Mouse (Mus musculus) liver, postnatal 0 days (tissue): ENCODE measurements at regions not wholly inside any gene's neighbourhood (a gene's known extent, or its start where the extent isn't known, plus 50 kb on each side); places are given as distances from the start of the nearest gene placed in this dataset.

Source experiments
- ATAC-seq: fragments of 200-750 bp; cut with Nextera tagmentation; 2 replicates; pipeline ENCODE4 v1.8.0; 2017; ENCODE audit warnings: mild to moderate bottlenecking, moderate library complexity
- DNase-seq: peaks from one replicate; pipeline ENCODE4 v3.0.0-alpha.2; 2016
- H3K27ac ChIP-seq: fragments of 300-500 bp; sonication (generic); 2 replicates; pipeline ENCODE4 v1.5.1; 2014; ENCODE audit warnings: antibody characterized with exemption, moderate library complexity, mild to moderate bottlenecking, low read depth
- H3K27me3 ChIP-seq: fragments of 300-500 bp; sonication (generic); 2 replicates; pipeline ENCODE4 v1.6.1; 2014; ENCODE audit warnings: low read length, control low read depth, mixed read lengths; ENCODE audit not compliant: insufficient read depth
- H3K36me3 ChIP-seq: fragments of 300-500 bp; sonication (generic); replicated peaks from 2 replicates; pipeline ENCODE4 v1.6.1; 2014; ENCODE audit warnings: mild to moderate bottlenecking, control low read depth, low read length, moderate library complexity, mixed read lengths; ENCODE audit not compliant: insufficient read depth
- H3K4me1 ChIP-seq: fragments of 300-500 bp; sonication (generic); 2 replicates; pipeline ENCODE4 v1.6.1; 2014; ENCODE audit warnings: antibody characterized with exemption, mild to moderate bottlenecking, control low read depth; ENCODE audit not compliant: insufficient read depth
- H3K4me2 ChIP-seq: fragments of 300-500 bp; sonication (generic); 2 replicates; pipeline ENCODE4 v1.6.1; 2014; ENCODE audit warnings: low read depth, mild to moderate bottlenecking, low read length, moderate library complexity, mixed read lengths
- H3K4me3 ChIP-seq: fragments of 300-500 bp; sonication (generic); 2 replicates; pipeline ENCODE4 v1.5.1; 2014; ENCODE audit warnings: low read depth, low read length
- H3K9ac ChIP-seq: fragments of 300-500 bp; sonication (generic); replicated peaks from 2 replicates; pipeline ENCODE4 v1.6.1; 2014; ENCODE audit warnings: mild to moderate bottlenecking, moderate library complexity
- H3K9me3 ChIP-seq: fragments of 300-500 bp; sonication (generic); 2 replicates; pipeline ENCODE4 v1.6.1; 2016; ENCODE audit warnings: mild to moderate bottlenecking, control low read depth, low read length, mixed read lengths
- CTCF ChIP-seq: sonication (generic); IDR thresholded peaks from 2 replicates; pipeline ENCODE4 v1.5.1; 2016; ENCODE audit warnings: antibody characterized with exemption, low read depth
- EP300 ChIP-seq: IDR thresholded peaks from 2 replicates; pipeline ENCODE4 v1.6.1; 2016; ENCODE audit warnings: antibody characterized with exemption, low read depth, mild to moderate bottlenecking
- WGBS: fragments of 180-500 bp; shearing (Covaris S2); extraction: QIAGEN DNeasy Blood & Tissue Kit; methylation state at CpG from one replicate; pipeline ENCODE4 v1.1.7; 2014; ENCODE audit not compliant: insufficient replicate concordance; 5-methylcytosine and 5-hydroxymethylcytosine counted together

- DNase-seq (no peak), ATAC-seq (no peak)
- Histone ChIP-seq H3K27me3 (no peaks in the 10 kb centered on the region), H3K4me3 (no peak overlapping the region), H3K36me3 (no peaks in the 10 kb centered on the region), H3K4me2 (no peak overlapping the region), H3K9me3 (no peaks in the 10 kb centered on the region), H3K27ac (no peak overlapping the region), H3K4me1 (no peaks in the 10 kb centered on the region), H3K9ac (no peak overlapping the region)
- TF ChIP-seq EP300: no peak
- TF ChIP-seq CTCF: no peak
- 76% methylated on average over 3 of the region's 3 CpGs for WGBS
Observed at GRCm38 (mm10) chr8:89604461-89604860, 560.5 kb upstream of the Sall1 start.

- WGBS: 72% methylated on average over 7 of the region's 7 CpGs
- no peaks in the 10 kb centered on the region for H3K9me3 ChIP-seq
- DNase-seq (no peak), ATAC-seq (no peak)
- H3K36me3 ChIP-seq: no peaks in the 10 kb centered on the region
- no peak overlapping the region for H3K4me3 ChIP-seq
- no peak overlapping the region for H3K9ac ChIP-seq
- no peak overlapping the region for H3K27ac ChIP-seq
- no peak overlapping the region for H3K4me2 ChIP-seq
- H3K27me3 ChIP-seq: no peaks in the 10 kb centered on the region
- no peaks in the 10 kb centered on the region for H3K4me1 ChIP-seq
- TF ChIP-seq EP300: no peak
- TF ChIP-seq CTCF: no peak
Observed at GRCm38 (mm10) chr8:89596380-89596779, 552.4 kb upstream of the Sall1 start.

- no peak for DNase-seq
- Histone ChIP-seq H3K4me3 (no peak overlapping the region), H3K27me3 (no peaks in the 10 kb centered on the region), H3K27ac (no peak overlapping the region), H3K9ac (no peak overlapping the region), H3K4me1 (no peaks in the 10 kb centered on the region), H3K36me3 (no peaks in the 10 kb centered on the region), H3K4me2 (no peak overlapping the region), H3K9me3 (no peaks in the 10 kb centered on the region)
- TF ChIP-seq EP300 (no peak), CTCF (no peak)
- no peak for ATAC-seq
Observed at GRCm38 (mm10) chr8:89583091-89583490, 539.1 kb upstream of the Sall1 start.

GRCm38 (mm10) chr8:89582566-89582965 is 538.6 kb upstream of the Sall1 start:
- TF ChIP-seq CTCF (no peak), EP300 (no peak)

GRCm38 (mm10) chr8:89571816-89572215 is 527.9 kb upstream of the Sall1 start:
- H3K9ac ChIP-seq: no peak overlapping the region
- ATAC-seq (peak; percentile 75), DNase-seq (peak; percentile 84)
- 0 out of 2 replicates have a peak, but pooled peaks cover 3% of the 10 kb centered on the region for H3K27me3 ChIP-seq
- no peak overlapping the region for H3K4me3 ChIP-seq
- H3K36me3 ChIP-seq: no peaks in the 10 kb centered on the region
- TF ChIP-seq CTCF (peak; percentile 84), EP300 (no peak)
- no peaks in the 10 kb centered on the region for H3K4me1 ChIP-seq
- H3K27ac ChIP-seq: no peak overlapping the region
- no peak overlapping the region for H3K4me2 ChIP-seq
- no peaks in the 10 kb centered on the region for H3K9me3 ChIP-seq
- 4% methylated on average over 13 of the region's 13 CpGs for WGBS

More at GRCm38 (mm10) chr8:89582566-89582965, 538.6 kb upstream of the Sall1 start:
- ATAC-seq: no peak
- H3K36me3 ChIP-seq: no peaks in the 10 kb centered on the region
- DNase-seq: no peak
- no peak overlapping the region for H3K27ac ChIP-seq
- no peak overlapping the region for H3K9ac ChIP-seq
- no peaks in the 10 kb centered on the region for H3K9me3 ChIP-seq
- no peaks in the 10 kb centered on the region for H3K27me3 ChIP-seq
- H3K4me1 ChIP-seq: no peaks in the 10 kb centered on the region
- H3K4me3 ChIP-seq: no peak overlapping the region
- no peak overlapping the region for H3K4me2 ChIP-seq

- no peak overlapping the region for H3K4me3 ChIP-seq
- no peak overlapping the region for H3K9ac ChIP-seq
- no peaks in the 10 kb centered on the region for H3K4me1 ChIP-seq
- H3K36me3 ChIP-seq: no peaks in the 10 kb centered on the region
- no peak overlapping the region for H3K27ac ChIP-seq
- TF ChIP-seq CTCF: no peak
- no peak for TF ChIP-seq EP300
- 58% methylated on average over 10 of the region's 10 CpGs for WGBS
- no peak overlapping the region for H3K4me2 ChIP-seq
- no peaks in the 10 kb centered on the region for H3K9me3 ChIP-seq
- DNase-seq (no peak), ATAC-seq (no peak)
- 0 out of 2 replicates have a peak, but pooled peaks cover 3% of the 10 kb centered on the region for H3K27me3 ChIP-seq
Observed at GRCm38 (mm10) chr8:89570639-89571325, 526.8 kb upstream of the Sall1 start.
